Mouse (Mus musculus): ENCODE results near the gene Glrx. TPM values are rescaled to one million over a fixed set of nuclear protein-coding genes. Genes with fewer than 3 reads are reported as not detected.

The Glrx gene
- total and polyA plus RNA-seq, 3 experiments: 21.2 to 65.5 (median 53.3) TPM

- no peak overlapping the region for H3K4me2 ChIP-seq (ENCODE audit: insufficient read depth, low read depth, poor library complexity, severe bottlenecking)
- no peak overlapping the region for H3K9ac ChIP-seq (ENCODE audit: insufficient read depth, low read depth)
- no peaks in the 10 kb centered on the region for H3K36me3 ChIP-seq (replicated peaks in 1 of 2; ENCODE audit: control insufficient read depth in 1 of 2, insufficient read depth in 1 of 2, low read length in 1 of 2)
- no peak overlapping the region for H3K27ac ChIP-seq (ENCODE audit: insufficient read depth, low read depth)
- no peak overlapping the region for H3K4me3 ChIP-seq (replicated peaks in 1 of 3; ENCODE audit: low read depth in 2 of 3, low read length in 2 of 3, poor library complexity in 1 of 3)
- peaks cover 0 to 7% of the 10 kb centered on the region in 2 experiments; a peak in 2 of 4 replicates for H3K4me1 ChIP-seq (ENCODE audit: control insufficient read depth in 1 of 2, insufficient read depth in 2 of 2)
- no peak for TF ChIP-seq HCFC1 (IDR thresholded peaks at IDR 0.05; ENCODE audit: low read depth, low read length)
- no peak for TF ChIP-seq NRF1 (IDR thresholded peaks at IDR 0.05; ENCODE audit: low read depth, low read length)
- no peak for TF ChIP-seq POLR2A (IDR thresholded peaks at IDR 0.05; ENCODE audit: low read depth, low read length)
- TF ChIP-seq BHLHE40 (IDR thresholded peaks at IDR 0.05; ENCODE audit: low read depth, low read length): no peak
- no peak for TF ChIP-seq MXI1 (IDR thresholded peaks at IDR 0.05; ENCODE audit: low read depth, low read length)
- no peak for TF ChIP-seq ZMIZ1 (IDR thresholded peaks at IDR 0.05; ENCODE audit: low read depth, low read length)
- TF ChIP-seq MAFK (IDR thresholded peaks at IDR 0.05; ENCODE audit: insufficient replicate concordance, low read length): no peak
- TF ChIP-seq PAX5 (IDR thresholded peaks at IDR 0.05; ENCODE audit: low read length): no peak
- no peak for TF ChIP-seq CHD1 (IDR thresholded peaks at IDR 0.05; ENCODE audit: low read depth, low read length)
- TF ChIP-seq MAZ (IDR thresholded peaks at IDR 0.05; ENCODE audit: low read depth, low read length): no peak
- TF ChIP-seq CTCF (conservative IDR thresholded peaks at IDR 0.05 in 1 of 2, IDR thresholded peaks at IDR 0.05 in 1 of 2; ENCODE audit: low read depth in 2 of 2, low read length in 2 of 2): no peak
- TF ChIP-seq TCF12 (IDR thresholded peaks at IDR 0.05; ENCODE audit: low read depth, low read length): no peak
- no peaks in the 10 kb centered on the region for H3K9me3 ChIP-seq (replicated peaks; ENCODE audit: low read length)
- no peaks in the 10 kb centered on the region for H3K27me3 ChIP-seq (replicated peaks)
- no peak for DNase-seq (ENCODE audit: extremely low read depth)
- in situ Hi-C loops (cut with MboI; ENCODE audit: low pct_ligation_motif_present, low pct_unique_long_range_greater_than_20kb, low sequenced_read_pairs): no loop called here
- dilution Hi-C loops (cut with MboI; ENCODE audit: extremely low pct_ligation_motif_present, extremely low pct_unique_long_range_greater_than_20kb, low sequenced_read_pairs): no loop called here
- H3K79me2 ChIP-seq (replicated peaks; ENCODE audit: control insufficient read depth, extremely low read depth, insufficient read depth, poor library complexity, severe bottlenecking): no peaks in the 10 kb centered on the region
Measured at GRCm38 (mm10) chr13:75825388-75825787, 14.3 kb upstream of the Glrx start.

- dilution Hi-C loops (cut with MboI; ENCODE audit: extremely low pct_ligation_motif_present, extremely low pct_unique_long_range_greater_than_20kb, low sequenced_read_pairs) (no loop called here), in situ Hi-C loops (cut with MboI; ENCODE audit: low pct_ligation_motif_present, low pct_unique_long_range_greater_than_20kb, low sequenced_read_pairs) (no loop called here)
- Histone ChIP-seq H3K27me3 (replicated peaks) (no peaks in the 10 kb centered on the region), H3K79me2 (replicated peaks; ENCODE audit: control insufficient read depth, extremely low read depth, insufficient read depth, poor library complexity, severe bottlenecking) (no peaks in the 10 kb centered on the region), H3K4me3 (replicated peaks in 1 of 3; ENCODE audit: low read depth in 2 of 3, low read length in 2 of 3, poor library complexity in 1 of 3) (no peak overlapping the region), H3K9me3 (replicated peaks; ENCODE audit: low read length) (no peaks in the 10 kb centered on the region), H3K9ac (ENCODE audit: insufficient read depth, low read depth) (no peak overlapping the region), H3K4me1 (ENCODE audit: control insufficient read depth in 1 of 2, insufficient read depth in 2 of 2) (peaks cover 4 to 25% of the 10 kb centered on the region in 2 experiments; a peak in 3 of 4 replicates), H3K27ac (ENCODE audit: insufficient read depth, low read depth) (no peak overlapping the region), H3K4me2 (ENCODE audit: insufficient read depth, low read depth, poor library complexity, severe bottlenecking) (no peak overlapping the region), H3K36me3 (replicated peaks in 1 of 2; ENCODE audit: control insufficient read depth in 1 of 2, insufficient read depth in 1 of 2, low read length in 1 of 2) (no peaks in the 10 kb centered on the region)
- no peak for DNase-seq (ENCODE audit: extremely low read depth)
- TF ChIP-seq ETS1 (conservative IDR thresholded peaks at IDR 0.05; ENCODE audit: low read depth, low read length) (no peak), GABPA (IDR thresholded peaks at IDR 0.05; ENCODE audit: insufficient replicate concordance, low read depth, low read length) (no peak), MAZ (IDR thresholded peaks at IDR 0.05; ENCODE audit: low read depth, low read length) (no peak), NRF1 (IDR thresholded peaks at IDR 0.05; ENCODE audit: low read depth, low read length) (no peak), USF1 (IDR thresholded peaks at IDR 0.05; ENCODE audit: low read depth, low read length) (no peak), POLR2A (IDR thresholded peaks at IDR 0.05; ENCODE audit: low read depth, low read length) (no peak), MXI1 (IDR thresholded peaks at IDR 0.05; ENCODE audit: low read depth, low read length) (no peak), CHD2 (IDR thresholded peaks at IDR 0.05; ENCODE audit: low read length) (no peak), ZC3H11A (IDR thresholded peaks at IDR 0.05; ENCODE audit: low read depth, low read length) (no peak), USF2 (conservative IDR thresholded peaks at IDR 0.05; ENCODE audit: low read depth, low read length) (no peak), PAX5 (IDR thresholded peaks at IDR 0.05; ENCODE audit: low read length) (no peak), SIN3A (IDR thresholded peaks at IDR 0.05; ENCODE audit: low read length) (no peak), NELFE (IDR thresholded peaks at IDR 0.05; ENCODE audit: low read depth, low read length) (no peak), RAD21 (IDR thresholded peaks at IDR 0.05; ENCODE audit: low read depth, low read length) (no peak), ZKSCAN1 (IDR thresholded peaks at IDR 0.05; ENCODE audit: borderline replicate concordance, low read depth, low read length) (no peak), UBTF (IDR thresholded peaks at IDR 0.05; ENCODE audit: low read depth, low read length) (no peak), ZNF384 (IDR thresholded peaks at IDR 0.05; ENCODE audit: low read depth, low read length) (no peak), MEF2A (IDR thresholded peaks at IDR 0.05; ENCODE audit: borderline replicate concordance, low read depth, low read length) (no peak)
Measured at GRCm38 (mm10) chr13:75830708-75831107, 9.0 kb upstream of the Glrx start.
